Mouse (Mus musculus): ENCODE results near the gene Olfr282. TPM values are rescaled to one million over a fixed set of nuclear protein-coding genes. Genes with fewer than 3 reads are reported as not detected.

The Olfr282 gene
- total RNA-seq, 2 experiments from 2014 or later, result not detected

- no peak for DNase-seq (ENCODE audit: extremely low spot score in 1 of 2, low spot score in 2 of 2)
- no peak for TF ChIP-seq CTCF (IDR thresholded peaks at IDR 0.05)
- intact Hi-C loops (cut with DNase I), result no loop called here
- Histone ChIP-seq H3K27ac (no peak overlapping the region), H3K4me3 (no peak overlapping the region)
These were observed 48.6 kb downstream of the Olfr282 start for GRCm38 (mm10) chr15:98479568-98480102.

GRCm38 (mm10) chr15:98482701-98483100, 51.7 kb downstream of the Olfr282 start, which contains the start of gene Lalba:
Lalba (minus strand) TSS chr15:98482721.
- intact Hi-C loops (cut with DNase I), result no loop called here
- Histone ChIP-seq H3K27ac (no peak within 1 kb of the TSS), H3K4me3 (no peak within 1 kb of the TSS)
- no peak for TF ChIP-seq CTCF (IDR thresholded peaks at IDR 0.05)
- no peak for DNase-seq (ENCODE audit: extremely low spot score in 1 of 2, low spot score in 2 of 2)

GRCm38 (mm10) chr15:98483907-98484886, 53.2 kb downstream of the Olfr282 start:
- TF ChIP-seq CTCF (IDR thresholded peaks at IDR 0.05), result no peak
- no peak for DNase-seq (ENCODE audit: extremely low spot score in 1 of 2, low spot score in 2 of 2)
- intact Hi-C loops (cut with DNase I), result no loop called here
- no peak overlapping the region for H3K27ac ChIP-seq
- H3K4me3 ChIP-seq, result no peak overlapping the region

GRCm38 (mm10) chr15:98486433-98487021, 55.5 kb downstream of the Olfr282 start:
- intact Hi-C loops (cut with DNase I), result no loop called here
- TF ChIP-seq CTCF (IDR thresholded peaks at IDR 0.05), result no peak
- Histone ChIP-seq H3K4me3 (no peak overlapping the region), H3K27ac (no peak overlapping the region)
- no peak for DNase-seq (ENCODE audit: extremely low spot score in 1 of 2, low spot score in 2 of 2)

Other genes starting within 250 kb of the Olfr282 start
- not detected for gene Olfr288, start 235.7 kb upstream of the Olfr282 start, total RNA-seq (2021)
- gene Gm44579, start 210.2 kb upstream of the Olfr282 start, total RNA-seq (2021), result under 1 TPM in 1 of 2 experiments, not detected in 1; 0.32 TPM
- gene Olfr287, start 210.2 kb upstream of the Olfr282 start, total RNA-seq (2021), result 1 to 10 TPM; 4.7 to 5.3 TPM
- not detected for gene Olfr286, start 196.8 kb upstream of the Olfr282 start, total RNA-seq (2021)
- gene H1fnt, start 173.9 kb upstream of the Olfr282 start, total RNA-seq (2021), result not detected
- 1 to 10 TPM; 6.6 to 8.0 TPM for gene Zfp641, start 135.1 kb upstream of the Olfr282 start, total RNA-seq (2021)
- gene Olfr285, start 113.9 kb upstream of the Olfr282 start, total RNA-seq (2021), result not detected
- gene Olfr284, start 90.2 kb upstream of the Olfr282 start, total RNA-seq (2021), result not detected
- gene Olfr283, start 50.3 kb upstream of the Olfr282 start, total RNA-seq (2021), result not detected
- not detected for gene Olfr281, start 21.4 kb downstream of the Olfr282 start, total RNA-seq (2021)
- gene OR5BS1P, start 38.7 kb downstream of the Olfr282 start, total RNA-seq (2021), result not detected
- not detected for gene Lalba, start 51.5 kb downstream of the Olfr282 start, total RNA-seq (2021)
- not detected for gene Olfr279, start 61.2 kb downstream of the Olfr282 start, total RNA-seq (2021)
- gene Kansl2, start 103.0 kb downstream of the Olfr282 start, total RNA-seq (2021), result 10 to 100 TPM; 55.1 to 56.7 TPM
- gene Ccnt1, start 139.7 kb downstream of the Olfr282 start, total RNA-seq (2021), result 10 to 100 TPM; 40.3 to 45.8 TPM
- gene 4930415O20Rik, start 139.8 kb downstream of the Olfr282 start, total RNA-seq (2021), result not detected
- gene Adcy6, start 178.9 kb downstream of the Olfr282 start, total RNA-seq (2021), result 10 to 100 TPM; 52.7 to 57.4 TPM
- gene Cacnb3, start 199.6 kb downstream of the Olfr282 start, total RNA-seq (2021), result 100 to 1,000 TPM; 271 to 291 TPM
- gene Ddx23, start 231.7 kb downstream of the Olfr282 start, total RNA-seq (2021), result 10 to 100 TPM; 84.4 to 90.2 TPM
- gene Rnd1, start 246.2 kb downstream of the Olfr282 start, total RNA-seq (2021), result 10 to 100 TPM; 27.4 to 27.7 TPM